Mouse (Mus musculus): ENCODE measurements around the gene Acads. TPM values are rescaled to one million over a fixed set of nuclear protein-coding genes. Genes with fewer than 3 reads are reported as not detected.
"Not testable (repeated sequence)": the region's sequence is repeated elsewhere in the genome, so short reads cannot be mapped to it uniquely, and the experiment has no call there.

Acads gene
- polyA plus RNA-seq, 1 experiment: 52.1 TPM

DNA sequence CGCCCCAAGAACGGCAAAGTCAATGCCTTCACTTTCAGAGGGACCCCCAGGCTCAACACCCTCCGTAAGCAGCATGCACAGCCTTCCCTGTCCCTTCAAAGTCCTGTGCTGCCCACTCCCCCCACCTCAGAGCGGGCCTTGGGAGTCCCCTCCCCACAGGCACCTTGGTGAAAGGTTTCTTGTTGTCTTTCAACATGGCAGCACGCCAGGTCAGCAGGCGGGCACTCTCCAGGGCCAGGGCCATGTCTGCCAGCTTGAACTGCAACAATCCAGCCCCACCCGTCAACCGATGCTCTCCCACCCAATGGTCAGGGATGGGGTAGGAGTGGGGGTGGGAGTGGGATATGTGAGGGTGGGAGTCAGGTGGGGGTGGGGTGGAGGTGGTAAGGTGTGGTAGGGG, 8.0 kb downstream of the Acads start:
- no peak for TF ChIP-seq CTCF (IDR thresholded peaks at IDR 0.05; ENCODE audit: low read depth, low read length)
- no peak for TF ChIP-seq POLR2A (IDR thresholded peaks at IDR 0.05; ENCODE audit: insufficient read depth, low read length)
- no peak for TF ChIP-seq EP300 (IDR thresholded peaks at IDR 0.05; ENCODE audit: insufficient read depth, low read depth, low read length)
- Histone ChIP-seq H3K4me3 (ENCODE audit: low read depth, low read length) (no peak overlapping the region), H3K4me1 (ENCODE audit: control insufficient read depth, insufficient read depth, low read length) (no peaks in the 10 kb centered on the region), H3K27ac (ENCODE audit: insufficient read depth, low read length) (no peak overlapping the region), H3K36me3 (ENCODE audit: control insufficient read depth, insufficient read depth, low read length, poor library complexity, severe bottlenecking) (no peaks in the 10 kb centered on the region), H3K9me3 (replicated peaks; ENCODE audit: control insufficient read depth, insufficient read depth, low read length, poor library complexity, severe bottlenecking) (no peaks in the 10 kb centered on the region), H3K27me3 (ENCODE audit: control insufficient read depth, insufficient read depth, low read length, poor library complexity, severe bottlenecking) (no peaks in the 10 kb centered on the region), H3K9ac (ENCODE audit: low read depth, poor library complexity, severe bottlenecking) (no peak overlapping the region)

GRCm38 (mm10) chr5:115103253-115103652, 15.9 kb downstream of the Acads start:
- H3K27me3 ChIP-seq (ENCODE audit: control insufficient read depth, insufficient read depth, low read length, poor library complexity, severe bottlenecking); H3K9me3 ChIP-seq (replicated peaks; ENCODE audit: control insufficient read depth, insufficient read depth, low read length, poor library complexity, severe bottlenecking); H3K4me3 ChIP-seq (ENCODE audit: low read depth, low read length); H3K9ac ChIP-seq (ENCODE audit: low read depth, poor library complexity, severe bottlenecking); H3K36me3 ChIP-seq (ENCODE audit: control insufficient read depth, insufficient read depth, low read length, poor library complexity, severe bottlenecking); H3K4me1 ChIP-seq (ENCODE audit: control insufficient read depth, insufficient read depth, low read length); H3K27ac ChIP-seq (ENCODE audit: insufficient read depth, low read length): not testable (repeated sequence)

GRCm38 (mm10) chr5:115102231-115102630, 16.9 kb downstream of the Acads start:
- Histone ChIP-seq H3K36me3 (ENCODE audit: control insufficient read depth, insufficient read depth, low read length, poor library complexity, severe bottlenecking) (0 out of 2 replicates have a peak, but pooled peaks cover 2% of the 10 kb centered on the region), H3K4me1 (ENCODE audit: control insufficient read depth, insufficient read depth, low read length) (no peaks in the 10 kb centered on the region), H3K4me3 (ENCODE audit: low read depth, low read length) (no peak overlapping the region), H3K9me3 (replicated peaks; ENCODE audit: control insufficient read depth, insufficient read depth, low read length, poor library complexity, severe bottlenecking) (no peaks in the 10 kb centered on the region), H3K27me3 (ENCODE audit: control insufficient read depth, insufficient read depth, low read length, poor library complexity, severe bottlenecking) (no peaks in the 10 kb centered on the region), H3K9ac (ENCODE audit: low read depth, poor library complexity, severe bottlenecking) (no peak overlapping the region), H3K27ac (ENCODE audit: insufficient read depth, low read length) (no peak overlapping the region)
- TF ChIP-seq POLR2A (IDR thresholded peaks at IDR 0.05; ENCODE audit: insufficient read depth, low read length): no peak
- TF ChIP-seq EP300 (IDR thresholded peaks at IDR 0.05; ENCODE audit: insufficient read depth, low read depth, low read length): no peak
- TF ChIP-seq CTCF (IDR thresholded peaks at IDR 0.05; ENCODE audit: low read depth, low read length): no peak

GRCm38 (mm10) chr5:115100473-115100872, 18.7 kb downstream of the Acads start:
- TF ChIP-seq CTCF (IDR thresholded peaks at IDR 0.05; ENCODE audit: low read depth, low read length): no peak
- no peak for TF ChIP-seq EP300 (IDR thresholded peaks at IDR 0.05; ENCODE audit: insufficient read depth, low read depth, low read length)
- no peak for TF ChIP-seq POLR2A (IDR thresholded peaks at IDR 0.05; ENCODE audit: insufficient read depth, low read length)
- Histone ChIP-seq H3K36me3 (ENCODE audit: control insufficient read depth, insufficient read depth, low read length, poor library complexity, severe bottlenecking) (peaks cover 10% of the 10 kb centered on the region), H3K27ac (ENCODE audit: insufficient read depth, low read length) (no peak overlapping the region), H3K27me3 (ENCODE audit: control insufficient read depth, insufficient read depth, low read length, poor library complexity, severe bottlenecking) (no peaks in the 10 kb centered on the region), H3K9me3 (replicated peaks; ENCODE audit: control insufficient read depth, insufficient read depth, low read length, poor library complexity, severe bottlenecking) (no peaks in the 10 kb centered on the region), H3K9ac (ENCODE audit: low read depth, poor library complexity, severe bottlenecking) (no peak overlapping the region), H3K4me3 (ENCODE audit: low read depth, low read length) (no peak overlapping the region), H3K4me1 (ENCODE audit: control insufficient read depth, insufficient read depth, low read length) (no peaks in the 10 kb centered on the region)

DNA sequence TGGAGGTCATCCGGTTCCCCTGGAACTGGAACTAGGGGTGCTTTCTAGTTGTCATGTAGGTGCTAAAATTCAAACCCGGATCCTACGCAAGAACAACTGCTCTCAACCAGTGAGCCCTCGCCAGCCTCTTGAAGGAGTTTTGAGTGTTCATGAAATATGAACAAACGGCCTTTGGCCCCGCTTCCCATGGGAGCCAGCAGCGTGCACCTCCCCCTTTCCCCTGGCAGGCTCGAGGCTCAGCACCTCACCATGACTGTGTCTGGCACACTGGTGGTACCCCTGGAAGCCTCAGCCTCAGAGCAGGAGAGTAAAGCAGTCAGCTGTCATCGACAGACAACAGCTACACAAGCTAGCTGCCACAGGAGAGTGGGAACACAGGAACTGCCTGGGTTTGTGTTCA, 19.2 kb downstream of the Acads start:
- Histone ChIP-seq H3K4me3 (ENCODE audit: low read depth, low read length) (no peak overlapping the region), H3K9me3 (replicated peaks; ENCODE audit: control insufficient read depth, insufficient read depth, low read length, poor library complexity, severe bottlenecking) (no peaks in the 10 kb centered on the region), H3K36me3 (ENCODE audit: control insufficient read depth, insufficient read depth, low read length, poor library complexity, severe bottlenecking) (peaks cover 14% of the 10 kb centered on the region), H3K9ac (ENCODE audit: low read depth, poor library complexity, severe bottlenecking) (no peak overlapping the region), H3K4me1 (ENCODE audit: control insufficient read depth, insufficient read depth, low read length) (no peaks in the 10 kb centered on the region), H3K27ac (ENCODE audit: insufficient read depth, low read length) (no peak overlapping the region), H3K27me3 (ENCODE audit: control insufficient read depth, insufficient read depth, low read length, poor library complexity, severe bottlenecking) (no peaks in the 10 kb centered on the region)
- TF ChIP-seq EP300 (IDR thresholded peaks at IDR 0.05; ENCODE audit: insufficient read depth, low read depth, low read length) (no peak), CTCF (IDR thresholded peaks at IDR 0.05; ENCODE audit: low read depth, low read length) (no peak), POLR2A (IDR thresholded peaks at IDR 0.05; ENCODE audit: insufficient read depth, low read length) (no peak)

- H3K9ac ChIP-seq (ENCODE audit: low read depth, poor library complexity, severe bottlenecking): no peak overlapping the region
- no peaks in the 10 kb centered on the region for H3K9me3 ChIP-seq (replicated peaks; ENCODE audit: control insufficient read depth, insufficient read depth, low read length, poor library complexity, severe bottlenecking)
- H3K4me1 ChIP-seq (ENCODE audit: control insufficient read depth, insufficient read depth, low read length): no peaks in the 10 kb centered on the region
- no peaks in the 10 kb centered on the region for H3K27me3 ChIP-seq (ENCODE audit: control insufficient read depth, insufficient read depth, low read length, poor library complexity, severe bottlenecking)
- no peak overlapping the region for H3K27ac ChIP-seq (ENCODE audit: insufficient read depth, low read length)
- no peak overlapping the region for H3K4me3 ChIP-seq (ENCODE audit: low read depth, low read length)
- TF ChIP-seq EP300 (IDR thresholded peaks at IDR 0.05; ENCODE audit: insufficient read depth, low read depth, low read length) (no peak), CTCF (IDR thresholded peaks at IDR 0.05; ENCODE audit: low read depth, low read length) (no peak), POLR2A (IDR thresholded peaks at IDR 0.05; ENCODE audit: insufficient read depth, low read length) (no peak)
- H3K36me3 ChIP-seq (ENCODE audit: control insufficient read depth, insufficient read depth, low read length, poor library complexity, severe bottlenecking): peaks cover 16% of the 10 kb centered on the region
Observed at GRCm38 (mm10) chr5:115099530-115099929, 19.6 kb downstream of the Acads start.

Measured in ES-Bruce4 (cell line).